Mouse (Mus musculus) thymus, postnatal 4 days (tissue): ENCODE results near the gene Cntln.
A peak's percentile ranks its signal among the peaks of the same experiment; 100 is the strongest.

Experiments
- DNase-seq: peaks from one replicate; pipeline ENCODE4 v3.0.0; 2021

The Cntln gene

GRCm38 (mm10) chr4:84884111-84884538 is at the start of gene Cntln:
Cntln (plus strand) TSS chr4:84884309.
- DNase-seq = peak; percentile 87

DNA sequence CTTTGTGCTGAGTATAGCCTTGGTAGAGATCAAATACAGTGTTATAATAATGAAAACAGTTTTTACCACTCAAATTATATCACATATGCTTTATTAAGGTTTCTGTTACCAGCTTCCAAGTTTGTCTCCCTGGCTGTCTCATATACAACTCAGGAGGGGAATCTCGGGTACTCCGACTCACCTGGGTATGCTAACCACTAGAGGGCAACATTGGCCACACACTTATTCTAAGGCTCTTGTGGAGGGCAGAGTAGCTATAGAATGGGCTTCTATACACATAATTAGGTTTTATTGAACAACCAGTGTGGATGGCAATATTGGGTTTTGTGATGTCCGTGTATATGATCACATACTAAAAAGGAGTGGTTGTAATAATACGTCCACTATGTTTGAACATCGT is 47.1 kb upstream of the Cntln start:
- peak; percentile 13 for DNase-seq

- no peak for DNase-seq
Observed at GRCm38 (mm10) chr4:84838545-84838944, 45.6 kb upstream of the Cntln start.

GRCm38 (mm10) chr4:84839466-84839865 is 44.6 kb upstream of the Cntln start:
- no peak for DNase-seq

DNA sequence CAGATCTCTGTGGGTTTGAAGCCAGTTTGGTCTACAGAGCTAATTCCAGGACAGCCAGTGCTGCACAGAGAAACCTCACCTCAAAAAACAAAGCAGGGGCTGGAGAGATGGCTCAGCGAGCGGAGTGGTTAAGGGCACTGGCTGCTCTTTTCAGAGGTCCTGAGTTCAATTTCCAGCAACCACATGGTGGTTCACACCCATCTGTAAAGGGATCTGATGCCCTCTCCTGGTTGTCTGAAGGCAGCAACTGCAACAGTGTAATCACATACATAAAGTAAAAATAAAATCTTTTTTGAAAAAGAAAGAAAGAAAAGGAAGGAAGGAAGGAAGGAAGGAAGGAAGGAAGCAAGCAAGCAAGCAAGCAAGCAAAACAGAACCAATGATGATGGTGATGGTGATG is 26.5 kb upstream of the Cntln start:
- no peak for DNase-seq

GRCm38 (mm10) chr4:84876347-84876746 is 7.8 kb upstream of the Cntln start:
- peak; percentile 29 for DNase-seq

GRCm38 (mm10) chr4:84883646-84884045 is 463 bp upstream of the Cntln start:
- DNase-seq = no peak

DNA sequence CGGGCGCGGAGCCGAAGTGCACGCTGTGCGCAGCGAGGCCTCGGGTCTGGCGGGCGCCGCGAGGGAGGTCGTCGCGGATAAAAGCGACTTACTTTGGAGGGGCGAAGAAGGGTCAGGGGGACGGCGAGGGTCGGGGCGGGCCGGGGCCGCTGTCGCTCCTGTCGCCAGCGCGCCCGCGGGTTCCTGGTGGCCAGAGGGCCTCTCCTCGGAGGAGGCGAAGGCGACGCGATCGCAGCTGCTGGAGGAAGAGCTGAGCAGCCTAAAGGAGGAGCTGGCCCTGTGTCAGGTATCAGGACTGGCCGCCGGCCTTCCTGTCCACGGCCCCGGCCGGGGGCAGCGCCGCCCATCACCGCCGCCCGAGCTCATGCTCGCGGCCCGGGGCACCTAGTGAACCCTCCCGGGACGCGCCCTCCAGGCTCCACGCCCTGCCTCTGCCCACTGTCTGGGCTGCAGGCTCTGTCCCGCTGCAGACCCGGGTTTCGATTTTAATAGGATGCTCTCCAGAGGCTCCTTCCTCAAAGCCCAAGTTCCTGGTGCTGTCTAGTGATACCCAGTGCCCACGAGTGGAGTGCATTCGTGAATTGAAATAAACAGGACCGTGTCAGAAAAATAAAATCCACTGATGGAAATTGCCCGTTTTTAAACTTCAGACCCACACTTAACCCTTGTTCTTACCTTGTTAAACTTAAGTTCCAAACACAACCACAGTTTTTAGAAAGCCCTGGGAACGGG is 596 bp downstream of the Cntln start:
- no peak for DNase-seq

DNA sequence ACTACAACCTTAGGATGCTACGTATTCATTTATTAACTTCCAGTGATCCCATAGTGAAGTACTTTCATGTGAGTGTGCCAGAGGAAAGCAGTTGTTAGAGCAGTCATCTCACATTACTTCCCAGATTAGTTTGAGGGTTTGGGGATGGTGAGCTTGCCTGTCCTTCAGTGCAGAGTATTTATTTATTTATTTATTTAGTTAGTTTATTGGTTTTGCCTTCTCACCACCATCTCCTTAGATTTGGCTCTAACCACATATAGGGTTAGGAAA is 1.1 kb downstream of the Cntln start:
- no peak for DNase-seq

DNA sequence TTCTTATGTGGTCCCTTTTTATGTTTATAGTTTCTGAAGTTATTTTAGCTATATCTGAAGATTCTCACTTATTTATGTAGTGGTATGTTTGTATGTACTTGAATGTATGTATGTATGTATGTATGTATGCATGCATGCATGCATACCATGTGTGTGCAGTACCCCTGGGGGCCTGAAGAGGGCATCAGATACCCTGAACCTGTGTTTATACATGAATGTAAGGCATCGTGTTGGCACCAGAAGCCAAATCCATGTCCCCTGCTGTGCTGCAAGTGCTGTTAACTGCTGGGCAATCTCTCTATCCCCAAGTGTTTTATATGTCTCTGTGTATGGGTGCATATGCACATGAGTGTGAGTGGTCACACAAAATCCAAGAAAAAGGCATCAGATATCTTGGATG is 34.3 kb downstream of the Cntln start:
- DNase-seq = peak; percentile 11

- DNase-seq = no peak
Observed at GRCm38 (mm10) chr4:84934342-84934929, 50.3 kb downstream of the Cntln start.

DNA sequence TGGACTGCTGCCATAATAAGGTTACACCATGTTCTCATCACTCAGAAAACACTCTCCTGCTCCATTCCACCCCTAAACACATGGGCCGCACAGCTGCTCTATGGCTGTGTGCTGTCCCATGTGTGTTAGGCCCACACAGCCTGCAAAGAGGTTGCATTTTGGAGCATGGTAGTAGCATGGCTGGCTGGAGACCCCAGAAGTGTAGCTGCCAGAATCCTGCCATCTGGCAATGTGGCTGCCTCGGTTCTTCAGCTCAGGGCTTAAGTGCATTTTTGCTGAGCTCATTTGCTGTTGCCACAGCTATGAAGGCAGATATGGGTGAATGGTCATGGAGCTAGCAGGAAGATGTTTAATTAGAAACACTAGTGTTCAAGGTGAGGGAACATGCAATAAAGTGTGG is 58.0 kb downstream of the Cntln start:
- no peak for DNase-seq

GRCm38 (mm10) chr4:84942651-84943050 is 58.5 kb downstream of the Cntln start:
- DNase-seq = no peak

DNA sequence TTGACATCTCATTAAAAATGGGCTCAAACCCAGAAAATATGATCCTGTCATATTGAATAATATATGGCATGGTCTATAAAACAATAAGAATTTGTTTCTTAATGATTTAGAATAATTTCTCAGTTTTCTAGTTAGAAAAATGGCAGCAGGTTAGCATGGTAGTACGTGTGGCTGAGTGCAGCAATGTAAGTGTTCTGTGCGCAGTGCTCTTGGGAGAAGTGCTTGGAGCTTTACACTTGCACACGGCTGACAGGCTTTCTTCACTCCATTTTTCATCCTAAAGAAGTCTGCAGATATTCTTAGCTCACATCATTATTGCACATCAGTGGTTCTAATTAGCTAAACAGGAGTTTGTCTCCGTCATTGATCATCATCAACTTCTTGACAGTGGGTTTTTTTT is 60.0 kb downstream of the Cntln start:
- DNase-seq = no peak

- no peak for DNase-seq
Observed at GRCm38 (mm10) chr4:84946450-84946849, 62.3 kb downstream of the Cntln start.

GRCm38 (mm10) chr4:84976875-84977646 is 93.0 kb downstream of the Cntln start:
- no peak for DNase-seq

DNA sequence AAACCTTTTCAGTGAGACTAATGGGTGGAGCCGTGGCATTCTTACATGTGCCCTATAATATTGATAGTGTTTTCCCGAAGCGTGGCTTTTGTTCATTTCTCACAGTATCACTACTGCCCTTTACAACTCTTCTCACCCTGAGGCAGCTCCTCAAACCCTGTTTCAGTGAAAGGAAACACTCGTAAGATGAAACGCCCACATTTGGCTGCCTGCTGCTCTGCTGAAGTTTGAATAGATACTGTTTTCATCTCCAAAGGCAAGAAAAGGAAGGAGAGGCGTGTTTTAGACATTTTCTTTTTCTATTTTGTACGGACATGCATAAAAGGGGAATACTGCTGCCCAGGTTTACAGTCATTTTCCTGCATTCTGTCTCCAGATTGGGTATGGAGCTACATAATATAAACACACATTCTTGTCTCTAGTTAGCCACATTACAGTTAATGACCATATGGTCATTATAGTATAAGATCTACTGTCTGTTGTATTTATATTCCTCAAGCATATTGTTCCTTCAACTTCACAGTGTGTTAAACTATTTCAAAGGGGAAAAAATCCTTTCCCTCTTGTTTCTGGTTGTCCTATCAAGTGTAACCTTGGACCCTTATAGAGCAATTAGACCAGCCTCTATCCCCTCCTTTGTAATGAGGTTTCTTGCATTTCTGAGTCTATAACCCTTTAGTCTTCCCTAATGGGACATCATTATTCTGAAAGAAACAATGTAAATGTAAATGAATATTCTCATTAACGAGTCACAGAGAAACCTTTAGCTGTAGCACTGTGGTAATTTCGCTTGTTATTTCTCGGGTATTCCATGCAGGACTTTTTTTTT is 111.6 kb downstream of the Cntln start:
- no peak for DNase-seq

- DNase-seq = no peak
Observed at GRCm38 (mm10) chr4:85005581-85005980, 121.5 kb downstream of the Cntln start.

DNA sequence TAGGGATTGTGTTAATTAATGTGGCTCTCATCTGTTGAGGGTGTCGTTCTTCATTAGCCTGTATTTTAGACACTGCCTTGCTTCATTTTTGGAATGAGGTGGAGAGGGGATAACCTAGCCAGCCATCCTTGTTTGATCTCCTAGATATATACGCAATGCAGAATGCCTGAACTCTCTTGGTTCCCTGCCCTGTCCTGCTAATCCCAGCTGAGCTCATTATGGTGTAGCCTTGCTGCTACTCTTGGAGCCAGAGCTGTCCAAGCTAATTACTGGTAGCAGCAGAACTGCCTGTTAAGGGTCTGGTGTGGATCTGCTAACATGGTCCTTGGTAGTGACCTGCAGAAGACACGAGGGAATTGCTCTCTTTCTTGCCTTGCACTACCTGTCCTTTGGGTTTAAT is 122.7 kb downstream of the Cntln start:
- no peak for DNase-seq

DNA sequence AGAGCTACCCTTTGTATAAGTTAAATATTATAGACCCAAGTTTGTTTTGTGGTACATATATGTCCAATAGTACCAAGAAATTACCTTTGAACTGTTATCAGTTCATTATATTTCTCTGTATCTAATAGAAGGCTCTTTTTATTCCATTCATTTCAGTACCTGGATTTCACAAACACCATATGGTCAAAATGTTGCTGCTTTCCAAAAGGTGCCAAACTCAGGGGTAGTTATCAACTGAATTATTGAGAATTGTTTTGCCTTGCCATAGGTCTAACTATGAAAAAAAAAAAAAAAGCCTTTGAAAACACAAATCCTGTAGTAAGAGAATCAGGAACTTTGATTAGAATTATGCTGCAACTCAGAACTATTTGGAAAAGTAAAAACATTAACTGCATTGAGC is 126.7 kb downstream of the Cntln start:
- DNase-seq = no peak

- DNase-seq = no peak
Observed at GRCm38 (mm10) chr4:85045748-85046147, 161.6 kb downstream of the Cntln start.

DNA sequence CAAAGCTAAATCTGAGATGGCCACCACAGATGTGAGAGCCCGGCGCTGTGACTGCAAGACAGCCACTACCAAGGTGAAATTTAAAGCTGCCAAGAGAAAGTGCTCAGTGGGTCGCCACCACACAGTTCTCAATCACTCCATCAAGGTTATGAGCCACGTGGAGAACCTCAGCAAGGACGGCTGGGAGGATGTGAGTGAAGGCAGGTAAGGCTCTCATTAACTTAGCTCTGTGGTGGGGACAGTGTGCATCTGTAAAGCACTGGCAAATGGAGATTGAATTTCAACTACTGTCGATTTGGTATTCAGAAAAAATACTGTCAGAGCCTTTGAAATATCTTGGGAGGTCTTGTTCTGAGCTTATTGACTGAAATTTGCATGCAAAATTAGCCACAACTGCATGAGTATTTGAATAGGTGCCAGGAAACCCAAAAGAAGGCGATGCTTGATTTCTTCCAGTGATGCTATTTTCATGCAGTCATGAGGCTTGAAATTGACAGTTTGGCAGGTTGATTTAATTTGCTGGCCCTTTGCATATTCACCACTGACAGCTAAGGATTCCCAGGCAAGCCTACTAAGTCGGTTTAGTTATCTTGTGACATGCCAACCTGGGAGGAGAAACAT is 165.9 kb downstream of the Cntln start:
- DNase-seq = no peak

DNA sequence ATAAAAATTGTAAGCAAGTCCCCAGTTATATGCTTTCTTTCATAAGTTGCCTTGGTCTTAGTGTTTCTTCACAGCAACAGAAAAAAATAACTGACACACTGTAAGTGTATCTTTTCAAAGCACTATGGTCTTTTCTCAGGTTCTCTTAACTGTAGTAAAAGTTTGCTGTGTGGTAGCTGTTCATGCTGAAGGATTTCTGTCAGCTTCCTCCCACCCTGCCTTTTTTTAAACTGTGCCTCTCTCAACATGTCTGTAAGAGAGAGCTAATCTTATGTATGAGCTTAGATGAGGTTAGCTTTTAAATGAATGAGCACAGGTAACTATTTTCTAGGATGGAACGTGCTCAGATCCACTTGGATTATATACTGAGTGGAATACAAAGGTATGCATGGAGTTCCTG is 170.5 kb downstream of the Cntln start:
- DNase-seq = no peak
